Mouse (Mus musculus): ENCODE results near the gene Elk4.

The Elk4 gene

DNA sequence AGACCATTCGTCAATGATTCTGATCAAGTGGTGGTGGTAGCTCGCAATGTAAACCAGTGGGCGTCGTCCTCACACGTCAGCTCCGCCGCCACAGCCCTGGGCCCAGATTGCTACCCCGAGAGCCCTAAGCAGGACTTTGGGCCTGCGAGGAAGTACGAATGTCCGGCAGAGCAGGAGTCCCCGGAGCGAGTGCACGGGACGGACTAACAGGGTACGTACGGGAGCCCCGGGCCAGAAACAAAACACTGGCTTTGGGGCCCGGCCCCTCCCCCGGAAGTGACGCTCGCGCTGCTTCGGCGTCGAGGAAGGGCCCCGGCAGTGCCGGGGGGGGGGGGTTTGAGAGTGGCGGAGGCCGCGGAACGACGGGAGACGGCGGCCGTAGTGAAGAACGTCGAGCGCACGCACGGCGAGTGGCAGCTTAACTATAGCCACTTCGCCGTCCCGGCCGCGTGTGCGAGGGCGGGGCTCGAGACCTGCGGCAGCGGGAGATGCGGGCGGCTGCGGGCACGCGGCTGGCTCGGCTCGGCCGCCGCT is at the start of gene Elk4:
Gene Elk4 (plus strand): TSS at position 326 of the 534 bp plus-strand sequence.
- peak; percentile 85 to 92 for DNase-seq (ENCODE audit: low spot score in 2 of 2)

DNA sequence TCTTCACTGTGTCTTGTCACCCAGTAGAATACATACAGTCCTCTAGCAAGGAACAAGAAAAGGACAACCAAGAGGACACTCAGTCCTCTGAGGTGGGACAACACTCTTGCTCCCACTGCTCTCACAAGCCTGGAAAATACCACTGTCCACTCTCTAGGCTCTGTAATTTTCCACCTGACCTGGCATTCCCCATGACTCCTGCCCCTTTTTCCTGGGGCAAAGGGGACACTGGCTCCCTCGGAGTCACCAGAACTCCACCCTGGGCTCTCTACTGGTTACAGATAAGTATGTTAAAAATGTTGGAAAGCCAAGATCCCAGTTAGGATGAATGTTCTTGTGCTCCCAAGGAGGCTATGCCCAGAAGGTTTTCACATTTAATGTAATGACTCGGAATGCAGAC is 46.4 kb upstream of the Elk4 start:
- DNase-seq (ENCODE audit: low spot score in 2 of 2): no peak

DNA sequence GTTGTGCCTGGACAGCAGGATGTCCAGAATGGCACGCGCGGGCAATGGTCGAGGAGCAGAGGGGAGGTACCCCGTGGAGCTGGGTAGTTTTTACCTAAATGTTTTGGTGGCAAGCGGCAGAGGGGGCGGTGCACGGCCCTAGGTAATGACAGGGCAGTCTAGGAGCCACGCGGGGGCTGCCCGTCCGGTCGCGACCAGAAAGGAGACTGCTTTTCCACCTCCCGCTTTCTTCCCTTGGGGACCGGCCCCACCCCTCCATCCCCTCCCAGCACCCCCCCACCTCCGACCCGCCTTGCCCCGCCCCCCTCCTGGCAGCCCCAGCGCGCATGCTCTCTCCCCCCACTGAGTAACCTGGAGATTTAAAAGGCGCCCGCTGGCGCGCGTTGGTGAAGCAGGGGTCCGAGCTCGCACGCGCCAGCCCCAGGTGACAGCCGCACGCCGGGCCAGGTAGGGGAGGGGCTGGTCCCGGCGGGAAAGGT is 44.8 kb upstream of the Elk4 start, which contains the start of gene Slc45a3:
Gene Slc45a3 (plus strand): TSS at position 362 of the 479 bp plus-strand sequence.
- DNase-seq (ENCODE audit: low spot score in 2 of 2): no peak

DNA sequence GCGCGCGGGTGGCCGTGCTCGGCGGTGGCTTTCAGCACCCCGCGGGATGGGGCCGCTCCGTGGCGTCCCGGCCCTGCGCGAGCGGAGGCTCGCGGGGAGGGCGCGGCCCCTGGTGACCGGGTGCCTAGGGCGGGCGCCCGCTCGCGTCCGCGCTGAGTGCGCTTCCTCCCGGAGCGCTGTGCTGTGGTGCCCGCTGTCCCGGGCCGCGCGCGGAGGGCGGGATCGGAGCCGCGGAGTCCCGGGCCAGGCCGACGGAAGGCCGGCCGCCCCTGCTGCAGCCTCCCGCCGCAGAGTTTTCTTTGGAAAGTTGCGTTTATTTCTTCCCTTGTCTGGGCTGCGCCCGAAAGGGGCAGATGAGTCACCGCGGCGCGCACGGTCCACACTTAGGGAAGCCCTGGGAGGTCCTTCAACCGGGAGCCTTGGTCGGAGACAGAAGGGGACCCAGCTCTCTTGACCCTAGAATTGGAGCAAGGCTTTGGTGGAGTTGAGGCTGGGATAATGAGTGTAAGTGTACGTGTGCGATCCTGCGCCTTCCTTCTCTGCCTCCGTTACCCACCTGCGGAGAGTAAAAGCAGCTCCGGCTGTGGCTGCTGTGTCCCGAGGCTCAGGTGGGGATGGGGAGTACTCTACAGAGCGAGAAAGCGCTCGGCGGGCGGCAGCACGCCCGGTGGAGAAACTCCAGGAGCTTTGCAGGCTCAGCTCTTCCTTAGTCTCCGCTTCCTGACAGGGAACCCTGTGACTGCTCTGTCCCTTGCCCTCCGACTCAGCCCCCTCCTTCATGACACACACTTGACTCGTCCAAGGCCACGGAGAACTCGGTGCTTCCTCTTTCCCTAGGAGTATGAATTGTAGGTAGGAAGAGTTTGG is 44.1 kb upstream of the Elk4 start:
- peak in 1 of 2 experiments; percentile 39 for DNase-seq (ENCODE audit: low spot score in 2 of 2)

DNA sequence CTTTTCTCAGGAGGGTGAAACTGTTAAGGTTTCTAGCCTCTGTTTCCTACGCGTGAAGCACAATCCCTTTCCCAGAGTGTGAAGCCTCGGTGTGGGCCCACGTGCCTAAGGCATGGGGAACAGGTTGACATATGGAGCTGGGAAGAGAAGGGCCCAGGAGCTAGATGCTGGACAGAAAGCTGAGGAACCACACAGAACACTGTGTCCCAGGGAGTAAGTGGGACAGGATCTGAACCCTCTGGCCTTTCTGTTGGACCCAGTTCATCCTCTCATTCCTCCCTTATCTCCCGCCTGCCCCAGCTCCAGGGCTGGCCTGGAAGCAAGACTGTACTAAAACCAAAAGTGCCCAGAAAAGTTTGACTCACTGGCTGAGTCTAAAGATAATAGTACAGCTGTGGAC is 43.3 kb upstream of the Elk4 start:
- no peak for DNase-seq (ENCODE audit: low spot score in 2 of 2)

DNA sequence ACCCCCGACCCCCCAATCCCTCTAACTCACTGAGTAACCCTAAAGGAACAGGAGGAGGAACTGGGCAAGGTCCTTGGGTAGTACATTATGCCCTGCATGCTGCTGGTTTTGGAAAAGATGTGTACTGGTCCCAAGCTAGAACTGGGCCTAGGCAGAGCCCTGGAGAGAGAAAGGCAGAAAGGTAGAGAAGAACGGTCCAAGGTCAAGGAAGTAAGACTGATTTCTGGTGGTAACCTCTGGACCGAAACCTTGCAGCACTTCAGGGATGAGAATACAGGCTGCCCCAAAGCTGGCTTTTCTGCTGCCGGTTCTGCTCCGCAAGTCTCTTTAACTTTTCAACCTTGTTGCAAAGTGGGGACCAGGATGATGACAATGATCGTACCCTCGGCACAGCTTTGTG is 42.8 kb upstream of the Elk4 start:
- DNase-seq (ENCODE audit: low spot score in 2 of 2): no peak

DNA sequence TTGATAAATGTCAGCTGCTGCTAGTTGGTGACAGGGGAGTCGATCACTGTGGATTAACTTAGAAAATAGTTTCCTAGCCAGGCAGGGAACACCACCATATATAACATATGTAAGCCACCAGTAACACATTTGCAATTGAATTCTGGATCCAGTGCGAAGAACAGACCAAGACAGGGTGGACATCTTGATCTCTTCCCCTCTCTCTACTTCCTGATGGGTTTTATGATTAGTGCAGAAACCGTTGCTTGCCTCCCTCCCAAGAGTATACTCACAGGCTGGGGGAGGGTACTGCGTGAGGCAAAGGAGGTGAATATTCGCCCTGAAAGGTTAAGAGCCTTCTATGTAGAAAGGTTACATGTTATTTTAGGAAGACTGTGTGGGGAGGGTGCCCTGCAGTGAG is 41.6 kb upstream of the Elk4 start:
- no peak for DNase-seq (ENCODE audit: low spot score in 2 of 2)

DNA sequence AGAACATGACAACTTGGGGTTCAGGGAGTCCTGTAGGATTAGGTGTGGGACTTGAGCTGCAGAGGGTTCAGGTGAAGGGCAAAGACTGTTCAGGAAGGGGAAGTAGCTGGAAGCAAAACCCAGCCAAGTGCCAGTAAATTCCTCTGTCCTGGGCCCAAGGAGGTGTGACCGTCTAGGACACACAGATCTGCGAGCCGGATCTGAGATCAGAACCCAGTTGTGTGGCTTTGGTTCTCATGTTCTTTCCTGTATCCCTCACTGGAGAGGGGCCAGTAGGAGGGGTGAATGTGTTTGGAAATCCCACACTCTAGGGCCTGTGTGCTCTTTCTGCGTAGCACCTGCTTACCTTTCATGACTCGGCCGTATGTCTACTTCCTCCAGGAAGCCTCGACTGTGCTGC is 40.1 kb upstream of the Elk4 start:
- DNase-seq (ENCODE audit: low spot score in 2 of 2): no peak

DNA sequence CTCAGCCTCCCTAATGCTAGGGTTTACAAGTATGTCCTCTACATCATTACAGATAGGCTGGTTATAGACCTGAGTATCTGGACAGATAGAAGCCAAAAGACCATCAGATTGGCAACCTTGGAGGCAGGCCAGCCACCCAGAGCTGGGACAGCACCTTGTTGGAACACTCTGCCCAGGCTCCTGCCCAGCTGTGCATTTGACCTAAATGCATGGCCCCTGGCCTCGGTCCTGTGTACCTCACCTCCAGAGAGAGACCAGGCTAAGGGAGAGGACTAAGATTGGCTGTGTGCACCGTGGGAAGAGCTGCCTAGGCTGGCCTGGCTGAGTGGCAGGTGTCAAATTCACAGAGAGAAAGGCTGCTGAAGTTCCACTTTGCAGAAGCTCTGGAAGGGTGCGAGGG is 38.9 kb upstream of the Elk4 start:
- no peak for DNase-seq (ENCODE audit: low spot score in 2 of 2)

DNA sequence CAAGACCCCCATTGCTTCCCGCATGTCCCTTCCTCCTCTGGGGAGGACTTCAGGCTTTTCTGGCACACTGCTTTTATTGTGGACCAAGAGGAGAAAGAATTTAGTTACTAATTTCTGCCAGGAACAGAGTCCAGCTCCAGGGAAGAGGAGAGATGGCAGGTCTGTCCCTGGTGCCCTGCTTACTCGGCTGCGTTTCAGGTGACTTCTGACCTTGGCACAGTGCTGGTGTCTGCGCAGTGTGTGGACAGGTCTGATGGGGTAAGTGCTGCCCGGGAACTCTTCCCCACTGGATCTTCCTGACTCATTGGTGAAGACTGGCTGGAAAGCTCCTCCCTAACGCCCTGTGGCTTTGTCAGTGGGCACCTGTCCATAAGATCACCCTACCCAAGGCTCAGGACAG is 38.4 kb upstream of the Elk4 start:
- DNase-seq (ENCODE audit: low spot score in 2 of 2): no peak

DNA sequence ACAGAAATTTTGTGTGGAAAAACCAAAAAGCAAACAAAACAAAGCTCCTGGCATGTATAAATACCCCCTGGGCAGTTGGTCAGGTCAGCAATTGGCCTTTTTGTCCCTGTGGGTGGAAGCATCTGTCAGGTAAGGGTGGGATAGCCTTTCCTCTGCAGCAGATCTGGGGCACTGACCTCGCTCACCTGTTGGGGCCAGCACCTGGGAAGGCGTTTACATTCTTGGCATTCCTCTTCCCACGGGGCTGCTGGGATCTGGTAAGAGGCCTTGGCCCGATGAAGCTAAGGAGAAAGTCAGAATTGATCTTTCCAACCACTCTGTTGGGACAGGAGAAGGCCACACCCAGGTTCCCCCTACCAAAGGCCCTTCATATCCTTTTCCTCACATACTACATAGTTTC is 37.6 kb upstream of the Elk4 start:
- DNase-seq (ENCODE audit: low spot score in 2 of 2): no peak

DNA sequence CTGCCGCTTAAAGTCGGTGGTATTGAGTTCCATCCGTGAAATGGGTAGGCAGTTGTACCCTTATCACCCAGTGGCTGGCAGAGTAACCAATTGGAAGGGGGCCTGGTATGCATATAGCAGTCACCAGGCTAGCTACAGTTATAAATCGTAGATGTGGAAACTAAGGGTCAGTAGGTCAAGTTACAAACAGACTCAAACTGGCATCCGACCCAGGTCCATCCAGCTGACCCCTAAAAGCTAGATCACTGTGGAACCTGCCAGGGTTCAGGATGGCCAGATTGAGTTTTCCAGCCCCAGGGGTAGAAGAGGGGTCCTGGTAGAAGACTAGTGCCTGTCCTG is 37.1 kb upstream of the Elk4 start:
- DNase-seq (ENCODE audit: low spot score in 2 of 2): no peak

DNA sequence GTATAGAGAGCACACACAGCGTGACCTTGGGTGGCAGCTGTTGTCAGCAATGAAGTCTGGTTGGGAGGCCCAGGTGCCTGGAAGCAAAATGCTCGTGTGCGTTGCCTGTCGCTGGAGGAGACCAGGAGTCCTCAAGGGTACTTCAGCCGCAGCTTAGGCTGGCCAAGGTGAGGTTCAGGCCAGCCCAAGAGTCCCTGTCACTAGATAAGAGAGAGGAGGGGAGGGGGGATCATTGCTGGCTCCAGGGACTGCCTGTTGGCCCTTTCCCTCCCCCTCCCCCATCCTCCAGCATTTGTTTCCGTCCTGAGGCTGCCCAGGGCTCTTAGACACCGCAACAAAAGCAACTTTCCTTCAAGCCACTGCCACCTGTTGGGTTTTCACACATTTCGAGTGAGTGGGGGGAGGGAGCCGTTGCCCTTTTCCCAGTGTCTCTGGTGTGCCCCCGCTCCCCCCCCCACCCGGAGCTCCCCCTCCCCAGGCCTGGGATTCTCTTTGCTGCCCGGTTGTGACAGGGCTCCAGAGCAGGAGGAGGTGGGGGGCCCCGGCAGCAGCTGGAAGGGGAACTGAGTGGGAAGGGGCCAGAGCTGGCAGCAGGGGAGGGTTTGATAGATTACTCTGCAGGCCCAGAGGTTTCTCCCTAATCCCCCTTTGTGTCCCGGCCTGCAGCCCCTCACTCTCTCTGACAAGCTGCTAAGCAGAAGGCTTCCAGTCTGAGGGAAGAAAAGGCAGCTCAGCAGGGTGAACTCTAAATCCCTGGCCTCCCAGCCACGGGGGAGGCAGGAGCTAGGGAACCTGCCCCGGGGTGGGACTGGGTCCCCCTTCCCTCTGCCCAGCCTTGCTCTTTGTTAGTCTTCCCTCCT is 36.5 kb upstream of the Elk4 start:
- no peak for DNase-seq (ENCODE audit: low spot score in 2 of 2)

DNA sequence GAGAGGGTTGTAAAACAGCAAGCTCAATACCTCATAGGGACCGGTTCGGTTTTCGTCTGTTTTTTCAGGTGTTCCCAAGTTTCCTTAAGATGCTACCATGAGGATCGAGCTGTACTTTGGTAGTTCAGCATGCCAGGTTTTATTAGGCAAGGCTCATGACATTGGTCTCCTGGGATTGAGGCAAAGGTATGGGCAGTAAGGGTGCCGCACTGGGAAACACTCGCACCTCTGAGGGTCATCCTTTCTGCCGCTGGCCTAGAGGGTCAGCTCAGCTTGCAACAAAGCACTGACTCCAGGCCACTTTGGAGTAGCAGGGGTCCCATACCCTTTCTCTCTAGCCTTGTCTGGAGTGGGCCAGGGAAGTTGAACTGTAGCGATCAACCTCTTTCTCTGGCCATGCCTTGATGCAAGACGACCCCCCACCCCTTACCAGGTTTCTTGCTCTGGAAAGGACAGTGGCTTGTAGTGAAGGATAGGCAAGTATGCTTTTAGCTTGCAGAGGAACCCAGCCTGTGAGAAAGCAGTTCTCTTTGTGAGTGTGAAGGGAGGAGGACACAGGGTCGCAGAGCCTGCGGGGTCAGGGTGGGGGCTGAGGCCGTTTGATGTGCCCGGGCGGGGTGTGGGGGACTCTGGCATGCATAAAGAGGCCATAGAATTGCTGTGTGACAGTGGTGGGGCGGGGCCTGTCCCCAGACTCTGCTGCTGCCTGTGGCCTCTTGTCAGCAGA is 35.5 kb upstream of the Elk4 start:
- DNase-seq (ENCODE audit: low spot score in 2 of 2): no peak

DNA sequence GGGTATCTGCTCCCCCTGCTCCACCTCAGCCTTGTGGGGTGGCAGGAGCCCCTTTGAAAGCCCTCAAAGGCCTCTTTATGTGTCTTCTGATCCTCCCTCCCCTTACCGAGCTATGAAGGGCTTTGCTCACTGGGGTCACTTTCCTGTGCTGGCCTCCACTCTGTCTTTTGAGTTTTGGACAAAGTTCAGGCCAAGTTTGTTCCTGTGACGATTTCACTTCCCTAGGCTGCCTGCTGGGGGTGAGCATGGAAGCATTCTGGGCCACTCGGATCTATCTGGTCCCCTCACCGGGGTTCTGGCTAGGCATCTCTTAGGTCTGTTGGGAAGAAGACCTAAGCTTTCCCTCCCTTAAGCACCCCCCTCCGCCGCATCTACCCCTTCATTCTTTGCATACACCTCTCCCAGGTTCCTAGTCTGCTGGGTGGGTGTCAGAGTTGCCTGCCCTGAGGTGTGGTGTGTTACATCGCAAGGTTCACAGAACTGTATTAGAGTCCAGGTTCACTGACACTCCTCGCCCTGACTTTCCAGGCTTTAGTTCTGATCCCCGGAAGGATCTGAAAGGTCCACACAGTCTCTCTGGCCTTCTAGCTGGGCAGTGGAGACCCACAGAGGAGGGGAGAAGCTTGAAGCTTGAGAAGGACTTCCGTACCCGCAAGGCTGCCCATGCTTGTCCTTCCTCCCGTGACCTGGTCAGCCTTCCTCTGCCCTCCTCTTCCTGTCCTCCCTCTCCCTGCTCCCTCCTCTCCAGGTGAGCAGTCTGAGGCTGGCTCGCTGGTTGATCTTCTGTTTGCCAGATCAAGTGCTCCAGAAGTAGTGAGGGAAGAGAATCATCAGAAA is 34.7 kb upstream of the Elk4 start:
- DNase-seq (ENCODE audit: low spot score in 2 of 2): no peak

DNA sequence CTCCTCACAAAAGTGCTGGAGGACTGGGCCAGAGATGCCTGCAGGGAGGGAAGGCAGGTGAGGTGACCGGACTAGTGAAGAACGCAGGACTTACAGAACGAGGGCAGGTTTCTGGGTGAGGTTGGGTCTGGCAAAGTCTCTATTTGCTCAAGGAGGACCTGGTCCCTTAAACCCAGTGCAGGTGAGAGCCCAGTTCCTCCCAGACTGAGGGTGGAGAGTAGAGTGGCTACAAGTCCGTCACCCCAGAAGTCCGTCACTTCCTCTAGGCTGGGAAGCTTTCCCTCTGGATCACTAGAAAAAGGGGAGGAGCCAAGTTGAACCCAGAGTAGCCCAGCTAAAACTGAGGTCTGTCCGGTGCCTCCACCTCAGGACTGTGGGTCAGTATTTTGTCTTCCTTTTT is 33.4 kb upstream of the Elk4 start:
- DNase-seq (ENCODE audit: low spot score in 2 of 2): no peak

DNA sequence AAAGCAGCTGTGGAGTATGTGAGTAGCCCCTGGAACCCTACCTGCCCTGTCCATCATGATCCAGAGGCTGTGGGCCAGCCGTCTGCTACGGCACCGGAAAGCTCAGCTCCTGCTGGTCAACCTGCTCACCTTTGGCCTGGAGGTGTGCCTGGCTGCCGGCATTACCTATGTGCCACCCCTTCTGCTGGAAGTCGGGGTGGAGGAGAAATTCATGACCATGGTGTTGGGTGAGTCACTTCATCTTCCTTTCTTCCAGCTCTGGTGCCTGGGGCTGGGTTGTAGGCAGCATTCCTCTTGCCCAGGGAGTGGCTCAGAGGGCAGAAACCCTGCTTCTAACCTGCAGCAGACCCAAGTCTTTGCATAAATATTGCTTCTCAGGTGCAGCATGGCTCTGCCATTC is 30.5 kb upstream of the Elk4 start:
- peak; percentile 15 to 25 for DNase-seq (ENCODE audit: low spot score in 2 of 2)

DNA sequence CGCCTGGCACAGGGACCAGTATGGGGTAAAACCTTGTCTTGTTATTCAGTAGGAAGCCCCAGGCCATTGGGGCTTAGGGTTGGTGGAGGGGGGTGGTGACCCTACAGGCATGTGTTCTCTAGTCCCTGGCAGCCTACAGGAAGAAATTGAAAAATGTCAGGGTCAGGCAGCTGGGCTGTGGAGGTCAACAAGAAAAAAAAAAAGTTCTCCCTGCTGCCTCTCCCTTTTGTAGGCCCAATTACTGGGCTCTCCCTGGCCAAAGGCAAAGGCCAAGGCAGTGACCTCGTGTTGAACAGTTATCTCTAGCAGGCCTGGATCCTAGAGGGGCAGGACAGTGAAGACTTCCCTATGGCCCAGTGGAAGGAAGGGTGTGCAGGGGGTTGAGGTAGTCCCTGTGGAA is 26.9 kb upstream of the Elk4 start:
- no peak for DNase-seq (ENCODE audit: low spot score in 2 of 2)

DNA sequence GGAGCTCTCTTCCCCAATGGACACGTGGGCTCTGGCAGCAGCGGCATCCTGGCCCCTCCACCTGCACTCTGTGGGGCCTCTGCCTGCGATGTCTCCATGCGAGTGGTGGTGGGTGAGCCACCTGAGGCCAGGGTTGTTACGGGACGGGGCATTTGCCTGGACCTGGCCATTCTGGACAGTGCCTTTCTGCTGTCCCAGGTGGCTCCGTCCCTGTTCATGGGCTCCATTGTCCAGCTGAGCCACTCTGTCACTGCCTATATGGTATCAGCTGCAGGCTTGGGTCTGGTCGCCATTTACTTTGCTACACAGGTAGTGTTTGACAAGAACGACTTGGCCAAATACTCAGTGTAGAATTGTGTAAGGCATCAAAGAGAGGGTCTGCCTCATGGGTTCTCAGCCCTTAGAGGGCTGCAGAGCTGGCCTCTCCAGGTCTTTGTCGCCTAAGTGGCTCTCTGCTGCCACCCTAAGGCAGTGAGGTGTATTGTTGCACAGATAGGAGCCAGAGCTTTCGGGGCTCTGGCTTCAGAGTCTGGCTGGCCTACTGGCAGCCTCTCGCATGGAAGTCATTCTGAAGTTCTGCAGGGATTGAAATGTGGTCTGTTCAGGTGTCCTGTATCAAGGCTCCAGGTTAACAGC is 25.9 kb upstream of the Elk4 start:
- DNase-seq (ENCODE audit: low spot score in 2 of 2): peak; percentile 66 to 69

DNA sequence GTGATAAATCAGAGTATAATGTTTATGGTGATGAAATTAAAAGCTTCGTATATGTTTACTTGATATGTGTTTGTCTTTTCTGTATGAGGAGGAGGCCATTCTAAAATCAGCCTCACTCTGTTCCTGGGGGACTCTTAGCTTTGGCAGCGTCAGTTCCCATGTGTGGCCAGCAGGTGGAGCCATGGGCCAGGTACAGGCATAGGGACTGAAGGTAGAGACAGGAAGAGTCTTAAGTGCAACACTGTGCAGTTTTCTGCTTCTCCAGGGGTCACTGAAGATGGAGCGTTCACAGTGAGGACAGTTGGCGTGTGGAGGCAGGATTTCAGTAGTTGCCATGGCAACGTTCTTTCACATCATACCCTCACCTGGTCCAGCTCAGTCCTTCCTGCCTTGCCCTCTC is 24.5 kb upstream of the Elk4 start:
- DNase-seq (ENCODE audit: low spot score in 2 of 2): peak; percentile 67 to 75

Data from urinary bladder, postnatal 36 days (tissue).